Mouse (Mus musculus) lung, postnatal 25 days (tissue): Measurements from ENCODE around the gene Oxld1.
A peak's percentile ranks its signal among the peaks of the same experiment; 100 is the strongest.

Experiments used
- DNase-seq: peaks from one replicate; pipeline ENCODE4 v3.0.0; 2022; ENCODE audit warnings: low spot score

The Oxld1 gene

GRCm38 (mm10) chr11:120483448-120483934, 25.6 kb upstream of the Oxld1 start:
- no peak for DNase-seq

GRCm38 (mm10) chr11:120472052-120472451, 14.2 kb upstream of the Oxld1 start:
- DNase-seq: no peak

- DNase-seq: no peak
Measured at GRCm38 (mm10) chr11:120467736-120468092, 9.8 kb upstream of the Oxld1 start.

- peak; percentile 96 for DNase-seq
Measured at GRCm38 (mm10) chr11:120467051-120467735, 9.3 kb upstream of the Oxld1 start, which contains the start of gene Arl16. Gene Arl16 (minus strand): TSS chr11:120467607.

GRCm38 (mm10) chr11:120465521-120465920, 7.7 kb upstream of the Oxld1 start:
- no peak for DNase-seq

- no peak for DNase-seq
Measured at GRCm38 (mm10) chr11:120464365-120464764, 6.5 kb upstream of the Oxld1 start.

- no peak for DNase-seq
Measured at GRCm38 (mm10) chr11:120463536-120463935, 5.7 kb upstream of the Oxld1 start.

- no peak for DNase-seq
Measured at GRCm38 (mm10) chr11:120458847-120459597, 1.2 kb upstream of the Oxld1 start.

- DNase-seq: no peak
Measured at GRCm38 (mm10) chr11:120457370-120457769, 498 bp downstream of the Oxld1 start.

- no peak for DNase-seq
Measured at GRCm38 (mm10) chr11:120455413-120455812, 2.5 kb downstream of the Oxld1 start.

- DNase-seq: no peak
Measured at GRCm38 (mm10) chr11:120454965-120455364, 2.9 kb downstream of the Oxld1 start.

GRCm38 (mm10) chr11:120453306-120453705, 4.6 kb downstream of the Oxld1 start, which contains the start of gene Pde6g:
Gene Pde6g (minus strand): TSS chr11:120453500.
- DNase-seq: no peak

GRCm38 (mm10) chr11:120452246-120452645, 5.6 kb downstream of the Oxld1 start:
- DNase-seq: no peak

GRCm38 (mm10) chr11:120447179-120447578, 10.7 kb downstream of the Oxld1 start:
- no peak for DNase-seq

GRCm38 (mm10) chr11:120445475-120445874, 12.4 kb downstream of the Oxld1 start:
- DNase-seq: no peak

GRCm38 (mm10) chr11:120444106-120444505, 13.8 kb downstream of the Oxld1 start:
- no peak for DNase-seq

- no peak for DNase-seq
Measured at GRCm38 (mm10) chr11:120442765-120443280, 15.0 kb downstream of the Oxld1 start.

- DNase-seq: no peak
Measured at GRCm38 (mm10) chr11:120442344-120442743, 15.5 kb downstream of the Oxld1 start, which contains the start of gene Tspan10. Gene Tspan10 (plus strand): TSS chr11:120442644.

- DNase-seq: no peak
Measured at GRCm38 (mm10) chr11:120437857-120438385, 19.9 kb downstream of the Oxld1 start.

GRCm38 (mm10) chr11:120437152-120437856, 20.6 kb downstream of the Oxld1 start, which contains the start of gene Nploc4:
Gene Nploc4 (minus strand): TSS chr11:120437708.
- DNase-seq: peak; percentile 82

GRCm38 (mm10) chr11:120426727-120427126, 31.1 kb downstream of the Oxld1 start:
- DNase-seq: no peak
